Mouse (Mus musculus) R1 (cell line): Measurements from ENCODE around the gene Olfr905.

Experiments
- DNase-seq: peaks from one replicate; pipeline ENCODE4 v3.0.0-alpha.2; 2018; ENCODE audit warnings: low read depth, low spot score

Olfr905 gene

DNA sequence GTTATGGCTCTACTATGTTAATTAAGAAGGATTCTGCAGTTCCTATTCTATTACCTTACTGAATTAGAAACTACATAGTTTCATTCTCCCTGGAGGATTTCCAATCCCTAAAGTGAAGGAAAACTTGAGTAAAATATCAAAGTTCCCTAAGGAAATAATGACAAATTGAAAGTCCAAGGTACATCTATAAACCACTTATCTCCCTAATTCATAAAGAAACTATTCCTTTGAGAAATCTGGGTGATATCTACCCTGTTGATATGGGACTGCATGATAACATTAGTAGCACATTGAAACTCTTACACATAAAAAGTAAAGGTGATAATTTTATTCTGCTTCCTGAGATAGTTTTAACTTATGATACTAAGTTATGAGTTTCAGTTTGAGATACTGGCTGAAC lies at the start of gene Olfr905:
Gene Olfr905 (plus strand): TSS at position 301 of the 400 bp plus-strand sequence.
- no peak for DNase-seq

DNA sequence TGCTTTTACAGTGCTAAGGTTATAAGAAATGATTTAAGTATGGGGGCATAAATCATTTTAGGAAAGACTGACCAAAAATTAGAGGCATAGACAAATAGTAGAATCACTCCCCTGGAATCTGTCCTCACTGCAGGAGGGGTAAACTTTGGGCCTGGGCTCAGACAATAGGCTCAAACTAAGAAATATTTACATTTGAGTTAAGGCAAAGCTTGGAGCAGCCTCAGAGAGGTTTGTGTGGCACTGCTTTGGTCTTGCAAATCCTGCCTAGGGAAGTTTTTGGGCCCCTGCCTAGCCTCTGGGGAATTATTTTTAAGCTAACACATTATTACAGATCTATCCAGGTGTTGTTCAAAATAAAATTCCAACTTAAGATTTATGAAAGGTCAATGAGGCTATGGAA lies 47.1 kb upstream of the Olfr905 start:
- DNase-seq, result peak; percentile 87

DNA sequence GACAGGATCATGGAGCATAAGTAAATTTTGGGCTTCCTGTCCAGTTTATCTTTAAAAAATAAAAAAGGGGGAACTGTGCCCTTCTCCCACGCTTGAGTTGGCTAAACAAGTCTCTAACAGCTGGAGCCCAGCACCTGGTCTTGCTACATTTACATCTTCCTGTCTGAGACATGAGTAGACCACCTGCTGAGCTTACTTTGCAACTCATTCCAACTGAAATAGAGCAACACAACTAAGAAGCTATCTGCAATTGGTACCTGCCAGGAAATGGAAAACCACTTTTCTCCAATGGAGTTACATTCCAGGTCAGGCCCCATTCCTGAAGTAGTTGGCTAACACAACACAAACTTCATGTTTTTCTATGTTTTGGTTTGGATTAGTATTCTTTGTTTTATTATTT lies 43.9 kb upstream of the Olfr905 start:
- peak; percentile 75 for DNase-seq

DNA sequence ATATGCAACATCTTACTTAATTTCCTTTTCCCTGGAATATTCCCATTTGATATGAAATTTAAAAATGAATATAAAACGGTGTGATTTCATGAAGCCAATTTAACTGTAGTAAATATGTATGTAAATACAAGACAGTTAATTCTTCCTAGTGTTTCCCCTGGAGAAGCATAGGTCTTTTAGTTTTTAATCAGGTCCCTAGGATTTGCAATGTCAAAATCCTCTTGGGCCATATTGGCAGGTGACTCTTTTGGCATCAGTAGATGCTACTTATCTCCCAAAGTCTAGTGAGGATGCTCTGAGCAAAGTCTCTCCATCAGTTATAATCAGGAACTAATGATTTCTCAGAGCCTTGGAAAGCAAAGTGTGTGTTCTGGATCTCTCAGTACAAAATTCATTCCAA lies 41.8 kb upstream of the Olfr905 start, which contains the start of gene Olfr901:
Gene Olfr901 (plus strand): TSS at position 301 of the 400 bp plus-strand sequence.
- no peak for DNase-seq

DNA sequence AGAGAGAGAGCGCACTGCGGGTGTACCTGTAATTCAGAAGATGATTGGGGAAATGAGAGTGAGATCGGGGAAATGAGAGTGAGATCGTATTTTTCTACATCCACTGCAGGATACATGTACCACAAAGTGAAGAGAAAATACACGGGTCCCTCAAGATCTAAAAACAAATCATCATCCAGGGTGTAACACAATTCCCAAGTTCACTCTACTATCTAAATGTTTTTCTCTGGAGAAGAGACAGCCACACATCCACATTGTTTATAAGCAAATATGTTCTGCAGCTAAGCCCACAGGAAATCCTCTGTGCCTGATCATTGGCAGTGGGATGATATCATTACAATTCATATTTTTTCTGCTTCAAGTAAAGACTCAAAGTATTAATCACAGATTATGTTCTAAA lies 23.6 kb upstream of the Olfr905 start, which contains the start of gene Olfr902:
Gene Olfr902 (plus strand): TSS at position 301 of the 400 bp plus-strand sequence.
- no peak for DNase-seq

DNA sequence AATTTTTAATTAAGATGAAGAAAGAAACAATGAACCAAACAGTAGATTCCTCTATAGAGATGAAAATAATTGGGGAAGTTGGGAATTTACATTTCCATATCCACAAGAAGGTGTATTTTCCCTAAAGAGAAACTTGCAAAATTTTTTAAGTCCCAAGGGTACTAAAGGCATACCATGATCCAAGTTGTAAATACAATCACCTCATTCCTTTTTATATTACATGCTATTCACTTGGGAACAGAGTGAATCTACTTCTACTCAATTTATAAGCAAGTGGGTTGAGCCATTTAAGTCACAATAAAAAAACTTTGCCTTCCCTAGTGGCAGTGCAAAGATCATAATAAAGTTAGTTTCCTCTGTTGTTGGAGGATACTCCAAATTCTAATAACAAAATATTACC lies 8.1 kb upstream of the Olfr905 start, which contains the start of gene Olfr904:
Gene Olfr904 (plus strand): TSS at position 301 of the 400 bp plus-strand sequence.
- DNase-seq, result no peak

DNA sequence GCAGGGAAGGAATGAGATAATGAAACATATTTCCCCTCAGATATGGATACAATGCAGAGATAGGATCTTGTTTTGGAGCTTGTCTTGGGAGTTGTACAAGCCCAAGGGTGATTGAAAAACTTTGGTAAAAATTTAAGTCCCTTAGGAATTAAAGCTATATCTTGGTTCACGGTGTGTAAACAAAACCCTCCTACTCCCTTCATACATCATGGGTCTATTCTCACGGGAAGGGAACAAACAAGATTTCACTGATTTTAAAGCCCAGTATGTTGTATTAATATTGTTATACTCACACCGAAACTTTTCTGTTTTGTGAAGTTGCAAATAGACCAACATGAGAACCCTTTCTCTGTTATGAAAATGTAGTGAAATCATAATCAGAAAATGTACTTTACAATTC lies 15.9 kb downstream of the Olfr905 start, which contains the start of gene Olfr906:
Gene Olfr906 (plus strand): TSS at position 301 of the 400 bp plus-strand sequence.
- no peak for DNase-seq

DNA sequence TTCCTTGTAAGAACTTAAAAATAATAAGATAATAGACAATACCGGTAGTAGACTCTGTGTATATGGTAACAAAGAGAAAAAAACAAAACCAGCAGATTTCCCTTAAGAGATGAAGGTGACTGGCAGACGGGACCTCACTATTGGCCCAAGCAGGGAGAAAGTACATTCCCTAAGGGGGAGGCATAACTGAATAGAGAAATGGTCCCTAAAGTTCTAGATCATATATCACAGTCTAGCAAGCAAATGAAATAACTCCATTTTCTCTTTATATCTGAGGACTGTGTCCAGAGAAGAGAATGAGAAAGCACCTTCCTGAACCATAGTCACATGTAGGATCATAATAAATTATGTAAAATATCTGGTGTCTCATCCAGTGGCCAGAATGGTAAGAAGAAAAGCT lies 24.6 kb downstream of the Olfr905 start, which contains the start of gene Olfr907:
Gene Olfr907 (plus strand): TSS at position 301 of the 400 bp plus-strand sequence.
- DNase-seq, result no peak

DNA sequence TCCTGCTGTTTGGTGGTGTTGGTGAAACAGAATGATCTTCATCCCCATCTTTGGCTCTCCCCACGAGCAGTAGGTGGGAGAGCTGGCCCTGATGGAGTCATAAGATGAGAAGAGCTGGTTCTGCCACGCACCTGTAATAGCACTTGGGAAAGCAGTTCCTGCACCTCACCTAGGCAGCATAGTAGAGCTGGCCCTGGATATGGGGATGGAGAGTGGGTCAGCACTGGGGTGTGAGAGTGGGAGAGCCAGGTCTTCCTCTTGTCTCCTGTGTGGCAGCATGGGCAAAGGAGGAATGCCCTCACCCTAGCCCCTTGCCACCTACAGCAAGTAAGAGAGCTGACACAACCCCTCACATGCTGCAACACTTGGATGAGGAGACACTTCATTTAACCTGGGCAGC lies 41.4 kb downstream of the Olfr905 start:
- DNase-seq, result no peak

DNA sequence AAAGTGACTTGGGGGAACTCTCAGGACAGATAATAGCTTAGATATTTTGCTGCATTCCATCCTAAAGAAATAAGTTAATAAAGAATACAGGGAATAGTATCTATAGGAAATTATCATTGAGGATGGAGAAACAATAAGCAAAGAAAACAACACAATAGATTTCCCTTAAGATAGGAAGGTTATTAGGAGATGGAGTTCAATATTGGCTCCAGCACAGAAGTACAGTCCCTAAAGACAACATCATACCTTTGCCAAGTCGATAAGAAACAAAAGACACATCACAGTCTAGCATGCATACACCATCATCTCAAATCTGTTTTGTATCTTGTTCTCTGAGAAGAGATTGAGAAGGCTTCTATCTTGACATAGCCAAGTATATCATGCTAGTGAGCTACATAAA lies 50.4 kb downstream of the Olfr905 start, which contains the start of gene Olfr911-ps1:
Gene Olfr911-ps1 (plus strand): TSS at position 301 of the 400 bp plus-strand sequence.
- no peak for DNase-seq
